25 mouse cellular contexts compared by ENCODE assay signal in the genomic region with DNA sequence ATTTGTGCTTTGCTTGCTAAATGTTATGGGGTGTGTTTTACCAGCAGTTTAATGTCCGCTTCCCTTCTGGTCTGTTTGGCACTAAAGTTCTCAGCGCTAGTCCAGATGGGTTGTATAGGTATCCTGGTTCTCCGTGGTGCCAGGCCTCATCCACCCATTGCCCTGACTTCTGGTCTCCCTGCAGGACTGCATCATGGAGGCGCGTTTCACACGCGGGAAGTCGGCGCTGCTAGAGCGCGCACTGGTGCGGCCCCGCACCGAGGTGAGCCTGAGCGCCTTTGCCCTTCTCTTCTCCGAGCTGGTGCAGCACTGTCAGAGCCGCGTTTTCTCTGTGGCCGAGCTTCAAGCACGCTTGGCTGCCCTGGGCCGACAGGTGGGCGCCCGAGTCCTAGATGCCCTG. TPM values are rescaled to one million over a fixed set of nuclear protein-coding genes. Genes with fewer than 3 reads are reported as not detected.
"Had no signal": no experiment of that assay in that cellular context is flagged by ENCODE, and none has a peak within 500 bp of the region (broad histone marks: within the 10 kb centered on the region; RNA-seq: fewer than 3 reads in every experiment).

No protein-coding gene starts in this region.

- H3K9me3 ChIP-seq: limb, embryonic 12.5 days; limb, embryonic 15.5 days; lung, embryonic 15.5 days; midbrain, embryonic 12.5 days had no signal

- H3K27me3 ChIP-seq: limb, embryonic 12.5 days; limb, embryonic 15.5 days; lung, embryonic 15.5 days; midbrain, embryonic 12.5 days had no signal

- H3K4me2 ChIP-seq: limb, embryonic 15.5 days; midbrain, embryonic 12.5 days had no signal

- H3K27ac ChIP-seq: limb, embryonic 12.5 days; limb, embryonic 15.5 days; liver, embryonic 14.5 days; lung, embryonic 15.5 days; midbrain, embryonic 12.5 days; stomach, postnatal 0 days had no signal

- ATAC-seq: liver, postnatal 0 days; midbrain, embryonic 16.5 days had no signal

- H3K4me3 ChIP-seq: limb, embryonic 12.5 days; limb, embryonic 15.5 days; lung, embryonic 15.5 days; midbrain, embryonic 12.5 days had no signal

- H3K9ac ChIP-seq: limb, embryonic 12.5 days; limb, embryonic 15.5 days; liver, embryonic 14.5 days; liver, postnatal 0 days; lung, embryonic 15.5 days; midbrain, embryonic 12.5 days had no signal

- DNase-seq: kidney, postnatal 14 days; kidney, postnatal 4 days; liver, postnatal 0 days; lung, postnatal 10 days; lung, postnatal 36 days; right cerebral cortex, postnatal 4 days; thymus, adult 2 months; thymus, postnatal 14 days; thymus, postnatal 4 days had no signal

RNA-seq across cellular contexts. Expression of gene Mcemp1, which starts 13.3 kb away (rescaled TPM):
- total RNA-seq: megakaryocyte-erythroid progenitor cell, adult 5-6 weeks had no signal
- polyA plus RNA-seq: limb, embryonic 12.5 days; midbrain, embryonic 12.5 days; neural tube, embryonic 11.5 days had no signal

RNA-seq across cellular contexts. Expression of gene Fcer2a, which starts 15.1 kb away (rescaled TPM):
- total RNA-seq: layer of hippocampus, adult 18-20 months; layer of hippocampus, postnatal 14 days; left cerebral cortex, adult 8-10 months; left cerebral cortex, postnatal 14 days; left cerebral cortex, postnatal 4 days had no signal
- polyA plus RNA-seq: kidney, embryonic 16.5 days; limb, embryonic 12.5 days; lung, embryonic 15.5 days; stomach, embryonic 14.5 days had no signal

RNA-seq across cellular contexts. Expression of gene Retn, which starts 23.3 kb away (rescaled TPM):
- total RNA-seq: megakaryocyte-erythroid progenitor cell, adult 5-6 weeks had no signal
- polyA plus RNA-seq: limb, embryonic 12.5 days; limb, embryonic 15.5 days; liver, embryonic 14.5 days; liver, postnatal 0 days; lung, embryonic 15.5 days; midbrain, embryonic 12.5 days; neural tube, embryonic 11.5 days; stomach, embryonic 14.5 days; stomach, postnatal 0 days had no signal
